Mouse (Mus musculus): Measurements from ENCODE around the gene Olfr71. TPM values are rescaled to one million over a fixed set of nuclear protein-coding genes. Genes with fewer than 3 reads are reported as not detected.

Olfr71 gene
- total and polyA plus RNA-seq, 2 experiments from 2014 or later = not detected

GRCm38 (mm10) chr4:43713652-43714219 lies 3.7 kb upstream of the Olfr71 start:
- no peaks in the 10 kb centered on the region for H3K9me3 ChIP-seq (ENCODE audit: low read length)
- no peaks in the 10 kb centered on the region for H3K27me3 ChIP-seq (ENCODE audit: insufficient read depth, low read length)
- no peak overlapping the region for H3K4me3 ChIP-seq (ENCODE audit: low read depth, low read length)
- H3K27ac ChIP-seq (ENCODE audit: low read depth, low read length) = no peak overlapping the region
- no peak overlapping the region for H3K4me2 ChIP-seq (ENCODE audit: low read depth)
- no peaks in the 10 kb centered on the region for H3K36me3 ChIP-seq (ENCODE audit: insufficient read depth)
- TF ChIP-seq CTCF (IDR thresholded peaks at IDR 0.05; ENCODE audit: low read depth) = no peak
- H3K9ac ChIP-seq = no peak overlapping the region
- H3K4me1 ChIP-seq (ENCODE audit: insufficient read depth) = no peaks in the 10 kb centered on the region
- 30% methylated on average over 7 of the region's 7 CpGs for WGBS
- DNase-seq = no peak
- ATAC-seq = no peak

DNA sequence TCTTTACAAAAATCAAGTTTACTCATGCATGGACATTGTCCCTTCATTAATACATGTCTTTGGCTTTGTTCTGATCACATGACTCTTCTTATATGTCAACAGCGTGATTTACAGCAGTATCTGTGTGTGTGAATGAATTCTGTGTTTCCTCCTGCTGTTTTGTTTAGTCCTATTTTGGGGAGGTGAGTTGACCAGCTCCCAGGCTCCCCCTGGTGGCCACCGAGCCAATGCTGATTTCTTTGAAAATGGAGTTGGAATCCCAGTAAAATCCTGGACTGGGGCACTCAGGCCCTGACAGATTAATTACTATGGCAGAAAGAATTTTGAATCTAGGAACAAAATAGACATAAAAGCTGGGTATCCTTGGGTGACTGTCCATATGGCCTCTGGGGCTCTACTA lies 1.8 kb upstream of the Olfr71 start:
- 1% methylated on average over 2 of the region's 2 CpGs for WGBS
- ATAC-seq (no peak), DNase-seq (peak; percentile 64)
- H3K36me3 ChIP-seq (ENCODE audit: insufficient read depth) = no peaks in the 10 kb centered on the region
- no peaks in the 10 kb centered on the region for H3K9me3 ChIP-seq (ENCODE audit: low read length)
- H3K9ac ChIP-seq = no peak overlapping the region
- H3K4me1 ChIP-seq (ENCODE audit: insufficient read depth) = no peaks in the 10 kb centered on the region
- H3K27ac ChIP-seq (ENCODE audit: low read depth, low read length) = no peak overlapping the region
- no peak overlapping the region for H3K4me3 ChIP-seq (ENCODE audit: low read depth, low read length)
- no peak overlapping the region for H3K4me2 ChIP-seq (ENCODE audit: low read depth)
- no peaks in the 10 kb centered on the region for H3K27me3 ChIP-seq (ENCODE audit: insufficient read depth, low read length)
- TF ChIP-seq CTCF (IDR thresholded peaks at IDR 0.05; ENCODE audit: low read depth) = peak; percentile 81

DNA sequence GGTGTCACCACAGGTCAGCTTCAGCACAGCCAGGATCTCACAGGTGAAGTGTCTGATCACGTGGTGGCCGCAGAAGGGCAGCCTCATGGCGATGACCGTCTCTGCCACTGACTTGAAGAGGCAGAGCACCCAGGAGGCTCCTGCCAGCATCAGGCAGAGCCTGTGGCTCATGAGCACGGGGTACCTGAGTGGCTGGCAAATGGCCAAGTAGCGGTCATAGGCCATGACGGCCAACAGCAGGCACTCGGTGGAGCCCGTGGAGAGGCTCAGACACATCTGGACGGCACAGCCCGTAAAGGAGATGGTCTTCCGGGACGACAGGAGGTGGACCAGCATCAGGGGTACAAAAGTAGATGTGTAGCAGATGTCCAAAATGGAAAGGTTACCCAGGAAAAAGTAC lies 4.1 kb downstream of the Olfr71 start:
- no peaks in the 10 kb centered on the region for H3K27me3 ChIP-seq (ENCODE audit: insufficient read depth, low read length)
- H3K9me3 ChIP-seq (ENCODE audit: low read length) = no peaks in the 10 kb centered on the region
- no peaks in the 10 kb centered on the region for H3K4me1 ChIP-seq (ENCODE audit: insufficient read depth)
- H3K4me2 ChIP-seq (ENCODE audit: low read depth) = no peak overlapping the region
- WGBS = 84% methylated on average over 13 of the region's 13 CpGs
- DNase-seq (no peak), ATAC-seq (no peak)
- no peak overlapping the region for H3K9ac ChIP-seq
- no peak overlapping the region for H3K4me3 ChIP-seq (ENCODE audit: low read depth, low read length)
- no peak for TF ChIP-seq CTCF (IDR thresholded peaks at IDR 0.05; ENCODE audit: low read depth)
- H3K36me3 ChIP-seq (ENCODE audit: insufficient read depth) = no peaks in the 10 kb centered on the region
- H3K27ac ChIP-seq (ENCODE audit: low read depth, low read length) = no peak overlapping the region

DNA sequence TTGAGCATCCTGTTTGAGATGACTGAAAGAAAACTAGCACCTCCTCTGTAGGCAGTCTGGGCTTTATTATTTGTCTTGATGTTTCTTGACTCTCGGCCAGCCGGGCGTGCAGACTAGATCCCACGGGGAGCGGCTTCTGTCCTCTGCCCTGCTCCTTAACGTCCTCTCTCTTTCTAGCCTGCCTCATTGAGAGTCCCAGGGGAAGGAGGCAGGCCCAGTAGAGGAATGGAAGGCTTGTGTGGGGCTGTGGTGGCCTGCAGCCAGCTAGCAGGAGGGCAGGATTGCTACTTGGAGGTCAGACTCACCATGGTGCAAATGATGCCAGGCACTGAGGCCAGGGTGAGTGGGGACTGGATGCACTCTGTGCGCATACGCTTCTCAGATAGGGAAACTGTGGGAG lies 6.2 kb downstream of the Olfr71 start:
- Histone ChIP-seq H3K9ac (no peak overlapping the region), H3K4me3 (ENCODE audit: low read depth, low read length) (no peak overlapping the region), H3K4me2 (ENCODE audit: low read depth) (no peak overlapping the region), H3K27ac (ENCODE audit: low read depth, low read length) (no peak overlapping the region), H3K4me1 (ENCODE audit: insufficient read depth) (no peaks in the 10 kb centered on the region), H3K27me3 (ENCODE audit: insufficient read depth, low read length) (no peaks in the 10 kb centered on the region), H3K36me3 (ENCODE audit: insufficient read depth) (no peaks in the 10 kb centered on the region), H3K9me3 (ENCODE audit: low read length) (no peaks in the 10 kb centered on the region)
- TF ChIP-seq CTCF (IDR thresholded peaks at IDR 0.05; ENCODE audit: low read depth) = no peak
- ATAC-seq = no peak
- DNase-seq = no peak
- 77% methylated on average over 8 of the region's 8 CpGs for WGBS

DNA sequence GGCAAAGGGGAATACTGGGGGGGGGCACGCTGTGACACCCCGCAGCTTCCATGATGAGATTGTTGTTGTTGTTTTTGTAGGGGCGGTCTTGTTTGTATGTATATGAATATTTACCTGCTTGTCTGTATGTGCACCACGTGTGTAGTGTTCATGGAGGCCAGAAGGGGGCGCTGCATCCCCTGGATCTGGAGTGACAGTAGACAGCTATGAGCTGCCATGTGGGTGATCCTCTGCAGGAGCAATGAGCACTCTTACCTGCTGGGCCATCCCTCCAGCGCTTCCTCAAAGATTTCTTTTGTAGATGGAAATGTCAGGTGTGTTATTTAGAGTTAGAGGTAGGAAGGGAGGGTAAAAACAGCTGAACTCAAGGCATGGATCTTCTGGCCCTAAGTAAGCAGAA lies 6.6 kb downstream of the Olfr71 start:
- H3K4me2 ChIP-seq (ENCODE audit: low read depth) = no peak overlapping the region
- H3K27ac ChIP-seq (ENCODE audit: low read depth, low read length) = no peak overlapping the region
- H3K9ac ChIP-seq = no peak overlapping the region
- ATAC-seq = no peak
- H3K4me1 ChIP-seq (ENCODE audit: insufficient read depth) = no peaks in the 10 kb centered on the region
- no peak overlapping the region for H3K4me3 ChIP-seq (ENCODE audit: low read depth, low read length)
- peak; percentile 48 for TF ChIP-seq CTCF (IDR thresholded peaks at IDR 0.05; ENCODE audit: low read depth)
- 82% methylated on average over 6 of the region's 6 CpGs for WGBS
- no peaks in the 10 kb centered on the region for H3K36me3 ChIP-seq (ENCODE audit: insufficient read depth)
- no peak for DNase-seq
- H3K27me3 ChIP-seq (ENCODE audit: insufficient read depth, low read length) = no peaks in the 10 kb centered on the region
- no peaks in the 10 kb centered on the region for H3K9me3 ChIP-seq (ENCODE audit: low read length)

DNA sequence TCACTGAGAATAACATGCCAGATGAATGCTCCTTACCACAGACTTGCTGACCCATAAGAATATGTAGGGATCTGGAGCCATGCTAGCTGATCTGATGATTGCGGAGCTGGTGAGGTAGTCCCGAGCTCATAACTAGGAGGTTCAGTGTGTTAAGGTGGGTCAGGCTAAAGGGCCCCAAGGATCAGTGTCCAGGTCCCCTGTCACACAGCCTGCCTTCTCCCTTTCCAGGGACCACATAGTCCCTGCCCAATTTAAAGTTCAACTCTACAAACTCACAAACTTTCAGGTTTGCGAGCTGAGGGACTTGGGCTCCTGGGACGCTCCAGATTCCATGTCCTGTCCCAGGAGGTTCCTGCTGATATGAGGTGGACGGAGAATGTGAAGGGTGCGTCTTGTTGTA lies 9.3 kb downstream of the Olfr71 start, which contains the start of gene Olfr70:
Olfr70 (minus strand) TSS at position 101 of the 400 bp plus-strand sequence.
- Histone ChIP-seq H3K27me3 (ENCODE audit: insufficient read depth, low read length) (no peaks in the 10 kb centered on the region), H3K4me1 (ENCODE audit: insufficient read depth) (no peaks in the 10 kb centered on the region), H3K36me3 (ENCODE audit: insufficient read depth) (no peaks in the 10 kb centered on the region), H3K4me2 (ENCODE audit: low read depth) (no peak within 1 kb of the TSS), H3K9me3 (ENCODE audit: low read length) (no peaks in the 10 kb centered on the region), H3K27ac (ENCODE audit: low read depth, low read length) (no peak within 1 kb of the TSS), H3K9ac (no peak within 1 kb of the TSS), H3K4me3 (ENCODE audit: low read depth, low read length) (no peak within 1 kb of the TSS)
- WGBS = 89% methylated on average over 6 of the region's 6 CpGs
- no peak for DNase-seq
- TF ChIP-seq CTCF (IDR thresholded peaks at IDR 0.05; ENCODE audit: low read depth) = no peak
- ATAC-seq = no peak

DNA sequence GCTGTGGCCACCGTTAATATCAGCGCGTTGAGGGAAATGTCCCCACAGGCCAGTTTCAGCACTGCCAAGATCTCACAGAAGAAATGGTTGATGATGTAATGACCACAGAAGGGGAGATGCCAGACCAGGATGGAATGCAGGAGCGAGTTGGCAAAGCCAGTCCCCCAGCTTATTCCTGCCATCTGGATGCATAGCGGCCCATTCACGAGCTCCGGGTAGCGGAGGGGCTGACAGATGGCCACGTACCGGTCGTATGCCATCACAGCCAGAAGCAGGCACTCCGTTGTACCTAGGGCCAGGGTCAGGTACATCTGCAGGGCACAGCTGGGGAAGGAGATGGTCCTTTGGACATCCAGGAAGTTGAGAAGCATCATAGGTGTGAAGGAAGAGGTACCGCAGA lies 13.5 kb downstream of the Olfr71 start:
- WGBS = 68% methylated on average over 13 of the region's 13 CpGs

More for the DNA sequence above, 13.5 kb downstream of the Olfr71 start:
- Histone ChIP-seq H3K9me3 (ENCODE audit: low read length) (no peaks in the 10 kb centered on the region), H3K4me3 (ENCODE audit: low read depth, low read length) (no peak overlapping the region), H3K4me1 (ENCODE audit: insufficient read depth) (no peaks in the 10 kb centered on the region), H3K9ac (no peak overlapping the region), H3K4me2 (ENCODE audit: low read depth) (no peak overlapping the region), H3K36me3 (ENCODE audit: insufficient read depth) (0 out of 2 replicates have a peak, but pooled peaks cover 6% of the 10 kb centered on the region), H3K27me3 (ENCODE audit: insufficient read depth, low read length) (no peaks in the 10 kb centered on the region), H3K27ac (ENCODE audit: low read depth, low read length) (no peak overlapping the region)
- TF ChIP-seq CTCF (IDR thresholded peaks at IDR 0.05; ENCODE audit: low read depth) = no peak
- peak; percentile 25; the same call in 1 of the 2 replicates for ATAC-seq
- no peak for DNase-seq

All from forebrain, postnatal 0 days (tissue).